Mouse (Mus musculus) embryonic facial prominence, embryonic 10.5 days (tissue): Measurements from ENCODE around the gene Oas1a. TPM values are rescaled to one million over a fixed set of nuclear protein-coding genes. Genes with fewer than 3 reads are reported as not detected.
"Not testable (repeated sequence)": the region's sequence is repeated elsewhere in the genome, so short reads cannot be mapped to it uniquely, and the experiment has no call there.

Experiments
- DNase-seq: peaks from one replicate; pipeline ENCODE4 v3.0.0-alpha.2; 2017; ENCODE audit warnings: low spot score
- H3K27ac ChIP-seq: fragments of 300-500 bp; sonication (generic); replicated peaks from 2 replicates; pipeline ENCODE4 v1.5.1; 2016; ENCODE audit warnings: mild to moderate bottlenecking
- H3K27me3 ChIP-seq: fragments of 300-500 bp; sonication (generic); replicated peaks from 2 replicates; pipeline ENCODE4 v1.6.1; 2016; ENCODE audit warnings: low read depth, mild to moderate bottlenecking; ENCODE audit not compliant: poor library complexity, severe bottlenecking
- H3K36me3 ChIP-seq: fragments of 300-500 bp; sonication (generic); replicated peaks from 2 replicates; pipeline ENCODE4 v1.6.1; 2016; ENCODE audit warnings: mild to moderate bottlenecking, moderate library complexity
- H3K4me1 ChIP-seq: fragments of 300-500 bp; sonication (generic); 2 replicates; pipeline ENCODE4 v1.6.1; 2016
- H3K4me3 ChIP-seq: fragments of 300-500 bp; sonication (generic); 2 replicates; pipeline ENCODE4 v1.5.1; 2016; ENCODE audit warnings: mild to moderate bottlenecking, moderate library complexity
- H3K9me3 ChIP-seq: fragments of 300-500 bp; sonication (generic); 2 replicates; pipeline ENCODE4 v1.6.1; 2016; ENCODE audit warnings: mild to moderate bottlenecking
- WGBS: fragments of 180-500 bp; shearing (Covaris S2); methylation state at CpG from one replicate; pipeline ENCODE4 v1.1.7; 2016; 5-methylcytosine and 5-hydroxymethylcytosine counted together
- polyA plus RNA-seq: library from polyadenylated mRNA; unstranded; fragments of >200 nt; fragmentation: Nextera tagmentation; extraction: Ambion mirVana; gene quantifications from 2 replicates; pipeline ENCODE4 v1.2.1, GENCODE M21; 2016

The Oas1a gene
- polyA plus RNA-seq, 1 experiment from 2014 or later: 0.30 TPM

- DNase-seq, H3K4me1 ChIP-seq, H3K9me3 ChIP-seq, H3K27ac ChIP-seq, H3K36me3 ChIP-seq, H3K27me3 ChIP-seq, H3K4me3 ChIP-seq: not testable (repeated sequence)
- WGBS: 68% methylated on average over 2 of the region's 2 CpGs
These were observed 12.0 kb upstream of the Oas1a start for GRCm38 (mm10) chr5:120919156-120919935.

GRCm38 (mm10) chr5:120914204-120914603 lies 6.9 kb upstream of the Oas1a start, which contains the start of gene Oas1d:
Gene Oas1d (plus strand): TSS chr5:120914536.
- H3K27me3 ChIP-seq, H3K4me3 ChIP-seq, DNase-seq, H3K9me3 ChIP-seq, H3K36me3 ChIP-seq, H3K27ac ChIP-seq, H3K4me1 ChIP-seq: not testable (repeated sequence)
- 53% methylated on average over 8 of the region's 8 CpGs for WGBS

- Histone ChIP-seq H3K4me3 (no peak overlapping the region), H3K4me1 (peaks cover 3% of the 10 kb centered on the region; the same call in 1 of the 2 replicates), H3K27me3 (no peaks in the 10 kb centered on the region), H3K27ac (no peak overlapping the region), H3K9me3 (no peaks in the 10 kb centered on the region), H3K36me3 (no peaks in the 10 kb centered on the region)
- whole genome bisulfite sequencing: 56% methylated on average over 7 of the region's 7 CpGs
- no peak for DNase-seq
These were observed 1.0 kb upstream of the Oas1a start for GRCm38 (mm10) chr5:120908196-120908920.

GRCm38 (mm10) chr5:120902056-120902455 lies 5.3 kb downstream of the Oas1a start:
- 93% methylated on average over 5 of the region's 5 CpGs for WGBS
- DNase-seq: no peak

GRCm38 (mm10) chr5:120900666-120901065 lies 6.7 kb downstream of the Oas1a start:
- WGBS: 60% methylated on average over 1 of the region's 1 CpGs
- Histone ChIP-seq H3K4me1 (no peaks in the 10 kb centered on the region), H3K4me3 (no peak overlapping the region), H3K27ac (no peak overlapping the region), H3K9me3 (no peaks in the 10 kb centered on the region), H3K27me3 (no peaks in the 10 kb centered on the region), H3K36me3 (no peaks in the 10 kb centered on the region)
- DNase-seq: no peak

More at GRCm38 (mm10) chr5:120902056-120902455, 5.3 kb downstream of the Oas1a start:
- Histone ChIP-seq H3K27me3 (no peaks in the 10 kb centered on the region), H3K4me3 (no peak overlapping the region), H3K27ac (no peak overlapping the region), H3K9me3 (no peaks in the 10 kb centered on the region), H3K4me1 (peaks cover 3% of the 10 kb centered on the region; the same call in 1 of the 2 replicates), H3K36me3 (no peaks in the 10 kb centered on the region)

- H3K36me3 ChIP-seq: no peaks in the 10 kb centered on the region
- DNase-seq: no peak
- H3K4me3 ChIP-seq: no peak overlapping the region
- no peaks in the 10 kb centered on the region for H3K4me1 ChIP-seq
- no peaks in the 10 kb centered on the region for H3K27me3 ChIP-seq
- no peak overlapping the region for H3K27ac ChIP-seq
- H3K9me3 ChIP-seq: no peaks in the 10 kb centered on the region
These were observed 8.6 kb downstream of the Oas1a start for GRCm38 (mm10) chr5:120898726-120899125.

- no peak for DNase-seq
- Histone ChIP-seq H3K27ac (no peak overlapping the region), H3K36me3 (no peaks in the 10 kb centered on the region), H3K4me1 (no peaks in the 10 kb centered on the region), H3K27me3 (no peaks in the 10 kb centered on the region), H3K9me3 (no peaks in the 10 kb centered on the region), H3K4me3 (no peak overlapping the region)
- WGBS: 88% methylated on average over 6 of the region's 6 CpGs
These were observed 9.0 kb downstream of the Oas1a start for GRCm38 (mm10) chr5:120898307-120898706.

- no peaks in the 10 kb centered on the region for H3K9me3 ChIP-seq
- DNase-seq: no peak
- WGBS: 90% methylated on average over 11 of the region's 11 CpGs
- no peaks in the 10 kb centered on the region for H3K27me3 ChIP-seq
- no peaks in the 10 kb centered on the region for H3K36me3 ChIP-seq
- H3K27ac ChIP-seq: no peak overlapping the region
- no peaks in the 10 kb centered on the region for H3K4me1 ChIP-seq
- no peak overlapping the region for H3K4me3 ChIP-seq
These were observed 12.0 kb downstream of the Oas1a start for GRCm38 (mm10) chr5:120895231-120895900.

- not testable (repeated sequence) for H3K4me3 ChIP-seq, H3K9me3 ChIP-seq, H3K36me3 ChIP-seq, DNase-seq, H3K27me3 ChIP-seq, H3K4me1 ChIP-seq, H3K27ac ChIP-seq
- 71% methylated on average over 2 of the region's 2 CpGs for WGBS
These were observed 12.6 kb downstream of the Oas1a start for GRCm38 (mm10) chr5:120894692-120895091.

GRCm38 (mm10) chr5:120893866-120894265 lies 13.5 kb downstream of the Oas1a start:
- not testable (repeated sequence) for DNase-seq, H3K36me3 ChIP-seq, H3K4me1 ChIP-seq, H3K27me3 ChIP-seq, H3K4me3 ChIP-seq, H3K27ac ChIP-seq, H3K9me3 ChIP-seq
- 92% methylated on average over 4 of the region's 4 CpGs for WGBS

GRCm38 (mm10) chr5:120892243-120892660 lies 15.1 kb downstream of the Oas1a start:
- no peaks in the 10 kb centered on the region for H3K27me3 ChIP-seq
- no peaks in the 10 kb centered on the region for H3K9me3 ChIP-seq
- H3K36me3 ChIP-seq: no peaks in the 10 kb centered on the region
- no peaks in the 10 kb centered on the region; the same call in 1 of the 2 replicates for H3K4me1 ChIP-seq
- 43% methylated on average over 2 of the region's 2 CpGs for WGBS
- H3K27ac ChIP-seq: no peak overlapping the region
- H3K4me3 ChIP-seq: no peak overlapping the region
- no peak for DNase-seq

- H3K36me3 ChIP-seq, H3K27ac ChIP-seq, H3K4me1 ChIP-seq, H3K4me3 ChIP-seq, DNase-seq, H3K9me3 ChIP-seq, H3K27me3 ChIP-seq: not testable (repeated sequence)
- 64% methylated on average over 2 of the region's 2 CpGs for WGBS
These were observed 15.6 kb downstream of the Oas1a start for GRCm38 (mm10) chr5:120891566-120892242.
